Mouse (Mus musculus): ENCODE measurements around the gene Ptpa. TPM values are rescaled to one million over a fixed set of nuclear protein-coding genes. Genes with fewer than 3 reads are reported as not detected.
"Not testable (repeated sequence)": the region's sequence is repeated elsewhere in the genome, so short reads cannot be mapped to it uniquely, and the experiment has no call there.

Ptpa gene
- polyA plus RNA-seq, 1 experiment from 2014 or later: 88.0 TPM

- Histone ChIP-seq H3K9me3 (ENCODE audit: low read length) (no peaks in the 10 kb centered on the region), H3K27me3 (replicated peaks; ENCODE audit: insufficient read depth, low read length) (no peaks in the 10 kb centered on the region), H3K4me1 (ENCODE audit: insufficient read depth, low read depth, low read length) (peaks cover 14% of the 10 kb centered on the region; the same call in 1 of the 2 replicates), H3K4me3 (ENCODE audit: low read depth, low read length) (peak overlapping the region; percentile 67; the same call in 1 of the 2 replicates), H3K27ac (ENCODE audit: low read length) (no peak overlapping the region), H3K4me2 (replicated peaks; ENCODE audit: low read depth, low read length) (peak overlapping the region; percentile 86), H3K9ac (replicated peaks; ENCODE audit: low read depth) (no peak overlapping the region), H3K36me3 (ENCODE audit: insufficient read depth, low read length) (peaks cover 8% of the 10 kb centered on the region; the same call in 1 of the 2 replicates)
- TF ChIP-seq EP300 (IDR thresholded peaks at IDR 0.05) (no peak), CTCF (IDR thresholded peaks at IDR 0.05) (no peak)
- ATAC-seq: no peak
- peak; percentile 44 for DNase-seq (ENCODE audit: low spot score)
- 77% methylated on average over 4 of the region's 4 CpGs for WGBS
Measured at GRCm38 (mm10) chr2:30414101-30414500, 1.7 kb upstream of the Ptpa start.

GRCm38 (mm10) chr2:30414681-30415080, 1.2 kb upstream of the Ptpa start:
- no peaks in the 10 kb centered on the region for H3K27me3 ChIP-seq (replicated peaks; ENCODE audit: insufficient read depth, low read length)
- DNase-seq (ENCODE audit: low spot score) (no peak), ATAC-seq (no peak)
- H3K4me2 ChIP-seq (replicated peaks; ENCODE audit: low read depth, low read length): peak overlapping the region; percentile 86
- H3K27ac ChIP-seq (ENCODE audit: low read length): peak overlapping the region; percentile 72; the same call in 1 of the 2 replicates
- TF ChIP-seq EP300 (IDR thresholded peaks at IDR 0.05): no peak
- TF ChIP-seq CTCF (IDR thresholded peaks at IDR 0.05): no peak
- H3K36me3 ChIP-seq (ENCODE audit: insufficient read depth, low read length): peaks cover 8% of the 10 kb centered on the region; the same call in 1 of the 2 replicates
- peak overlapping the region; percentile 67 for H3K4me3 ChIP-seq (ENCODE audit: low read depth, low read length)
- H3K4me1 ChIP-seq (ENCODE audit: insufficient read depth, low read depth, low read length): peaks cover 14% of the 10 kb centered on the region; the same call in 1 of the 2 replicates
- no peaks in the 10 kb centered on the region for H3K9me3 ChIP-seq (ENCODE audit: low read length)
- peak overlapping the region; percentile 77 for H3K9ac ChIP-seq (replicated peaks; ENCODE audit: low read depth)
- 51% methylated on average over 5 of the region's 5 CpGs for WGBS

- ATAC-seq: peak; percentile 95
- 3% methylated on average over 56 of the region's 58 CpGs for WGBS
- peak within 1 kb of the TSS; percentile 86 for H3K4me2 ChIP-seq (replicated peaks; ENCODE audit: low read depth, low read length)
- H3K9ac ChIP-seq (replicated peaks; ENCODE audit: low read depth): peak within 1 kb of the TSS; percentile 77
- H3K27me3 ChIP-seq (replicated peaks; ENCODE audit: insufficient read depth, low read length): no peaks in the 10 kb centered on the region
- peaks cover 14% of the 10 kb centered on the region; the same call in 1 of the 2 replicates for H3K4me1 ChIP-seq (ENCODE audit: insufficient read depth, low read depth, low read length)
- H3K27ac ChIP-seq (ENCODE audit: low read length): peak within 1 kb of the TSS; percentile 72
- no peaks in the 10 kb centered on the region for H3K9me3 ChIP-seq (ENCODE audit: low read length)
- peak; percentile 96 for DNase-seq (ENCODE audit: low spot score)
- TF ChIP-seq EP300 (IDR thresholded peaks at IDR 0.05) (no peak), CTCF (IDR thresholded peaks at IDR 0.05) (no peak; the same call in 1 of the 2 replicates)
- peaks cover 8% of the 10 kb centered on the region; the same call in 1 of the 2 replicates for H3K36me3 ChIP-seq (ENCODE audit: insufficient read depth, low read length)
- peak within 1 kb of the TSS; percentile 67 for H3K4me3 ChIP-seq (ENCODE audit: low read depth, low read length)
Measured at GRCm38 (mm10) chr2:30415157-30415935, 493 bp upstream of the Ptpa start, which contains the start of gene Crat. Gene Crat (minus strand): TSS chr2:30415813.

- H3K36me3 ChIP-seq (ENCODE audit: insufficient read depth, low read length): no peaks in the 10 kb centered on the region
- H3K4me2 ChIP-seq (replicated peaks; ENCODE audit: low read depth, low read length): peak overlapping the region; percentile 86
- H3K9me3 ChIP-seq (ENCODE audit: low read length): no peaks in the 10 kb centered on the region
- peaks cover 14% of the 10 kb centered on the region; the same call in 1 of the 2 replicates for H3K4me1 ChIP-seq (ENCODE audit: insufficient read depth, low read depth, low read length)
- TF ChIP-seq EP300 (IDR thresholded peaks at IDR 0.05): no peak
- no peak for TF ChIP-seq CTCF (IDR thresholded peaks at IDR 0.05)
- H3K9ac ChIP-seq (replicated peaks; ENCODE audit: low read depth): peak overlapping the region; percentile 77
- under 1% methylated on average over 7 of the region's 7 CpGs for WGBS
- peak overlapping the region; percentile 67 for H3K4me3 ChIP-seq (ENCODE audit: low read depth, low read length)
- ATAC-seq (no peak), DNase-seq (ENCODE audit: low spot score) (no peak)
- H3K27me3 ChIP-seq (replicated peaks; ENCODE audit: insufficient read depth, low read length): no peaks in the 10 kb centered on the region
- H3K27ac ChIP-seq (ENCODE audit: low read length): peak overlapping the region; percentile 72
Measured at GRCm38 (mm10) chr2:30416649-30416965, 768 bp downstream of the Ptpa start.

GRCm38 (mm10) chr2:30417154-30417553, 1.3 kb downstream of the Ptpa start:
- not testable (repeated sequence) for H3K27me3 ChIP-seq (replicated peaks; ENCODE audit: insufficient read depth, low read length); DNase-seq (ENCODE audit: low spot score); H3K4me2 ChIP-seq (replicated peaks; ENCODE audit: low read depth, low read length); H3K4me3 ChIP-seq (ENCODE audit: low read depth, low read length); H3K27ac ChIP-seq (ENCODE audit: low read length); H3K9me3 ChIP-seq (ENCODE audit: low read length); H3K9ac ChIP-seq (replicated peaks; ENCODE audit: low read depth); H3K36me3 ChIP-seq (ENCODE audit: insufficient read depth, low read length); ATAC-seq
- 66% methylated on average over 6 of the region's 6 CpGs for WGBS
- H3K4me1 ChIP-seq (ENCODE audit: insufficient read depth, low read depth, low read length): peaks cover 14% of the 10 kb centered on the region; the same call in 1 of the 2 replicates

GRCm38 (mm10) chr2:30417595-30418165, 1.8 kb downstream of the Ptpa start:
- ATAC-seq (no peak), DNase-seq (ENCODE audit: low spot score) (no peak)
- Histone ChIP-seq H3K9ac (replicated peaks; ENCODE audit: low read depth) (no peak overlapping the region), H3K4me2 (replicated peaks; ENCODE audit: low read depth, low read length) (no peak overlapping the region), H3K9me3 (ENCODE audit: low read length) (no peaks in the 10 kb centered on the region), H3K27ac (ENCODE audit: low read length) (no peak overlapping the region), H3K36me3 (ENCODE audit: insufficient read depth, low read length) (no peaks in the 10 kb centered on the region), H3K4me1 (ENCODE audit: insufficient read depth, low read depth, low read length) (peaks cover 14% of the 10 kb centered on the region; the same call in 1 of the 2 replicates), H3K4me3 (ENCODE audit: low read depth, low read length) (no peak overlapping the region), H3K27me3 (replicated peaks; ENCODE audit: insufficient read depth, low read length) (no peaks in the 10 kb centered on the region)
- no peak for TF ChIP-seq EP300 (IDR thresholded peaks at IDR 0.05)
- TF ChIP-seq CTCF (IDR thresholded peaks at IDR 0.05): no peak
- 52% methylated on average over 5 of the region's 5 CpGs for WGBS

All from lung, postnatal 0 days (tissue).